Mouse (Mus musculus) splenic B cell, adult 2 months (primary cell): ENCODE measurements around the gene Ccdc187.

Experiments used
- DNase-seq: peaks from one replicate; pipeline ENCODE4 v3.0.0-alpha.2; 2011; ENCODE audit warnings: low read depth, low spot score
- H3K27me3 ChIP-seq: 2 replicates; pipeline ENCODE4 v1.6.1; 2012; ENCODE audit warnings: mild to moderate bottlenecking, low read length, moderate library complexity, mixed read lengths; ENCODE audit not compliant: control insufficient read depth, poor library complexity, insufficient read depth, severe bottlenecking
- H3K36me3 ChIP-seq: 2 replicates; pipeline ENCODE4 v1.6.1; 2012; ENCODE audit warnings: mild to moderate bottlenecking, low read length, moderate library complexity, mixed read lengths; ENCODE audit not compliant: control insufficient read depth, poor library complexity, insufficient read depth, severe bottlenecking

Gene Ccdc187

DNA sequence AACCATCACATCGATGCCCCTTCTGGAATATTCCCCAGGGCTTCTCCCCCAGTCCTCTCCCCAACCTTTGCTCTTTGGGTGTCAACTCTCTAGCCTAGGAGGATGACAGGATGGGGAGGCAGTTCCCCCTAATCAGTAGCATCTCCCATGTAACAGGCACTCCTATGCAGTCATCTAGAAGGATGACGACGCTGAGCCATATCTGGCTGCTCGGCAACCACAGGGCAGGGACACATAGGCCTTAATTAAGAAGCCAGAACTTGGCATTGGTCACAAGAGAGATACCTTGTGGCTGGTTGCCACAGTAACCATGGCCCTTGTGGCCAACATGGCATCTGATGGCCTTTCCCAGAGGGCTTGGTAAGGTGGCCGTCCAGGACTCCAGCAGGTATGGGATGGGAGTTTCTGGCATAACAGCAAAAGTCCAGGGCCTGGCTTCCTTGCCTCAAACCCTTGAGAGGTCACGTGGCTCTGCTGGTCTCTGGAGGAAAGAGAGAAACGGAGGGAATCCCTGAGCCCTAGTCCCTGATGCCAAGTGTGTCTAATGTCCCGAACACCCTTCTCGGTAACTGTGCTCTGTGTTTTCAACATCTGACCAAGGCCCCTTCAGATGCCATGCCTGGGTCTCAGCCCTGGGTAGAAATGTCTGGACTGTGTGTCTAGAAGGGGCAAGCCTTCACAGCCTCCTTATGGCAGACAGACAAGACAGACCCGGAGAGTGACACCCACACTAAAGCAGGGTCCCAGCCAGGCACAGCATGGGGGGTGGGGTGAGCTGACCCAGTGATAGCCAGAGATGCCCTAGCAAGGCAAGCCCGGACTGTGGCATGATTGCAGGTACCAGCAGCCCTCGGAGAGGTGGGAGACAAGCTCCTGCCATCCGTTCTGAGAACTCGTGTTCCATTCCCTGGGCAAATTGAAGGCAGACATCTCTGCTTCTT, 26.2 kb upstream of the Ccdc187 start:
- no peaks in the 10 kb centered on the region for H3K36me3 ChIP-seq
- DNase-seq: no peak

GRCm38 (mm10) chr2:26319519-26320244, 25.3 kb upstream of the Ccdc187 start:
- H3K36me3 ChIP-seq: no peaks in the 10 kb centered on the region
- no peak for DNase-seq
- H3K27me3 ChIP-seq: no peaks in the 10 kb centered on the region

More for the DNA sequence above, 26.2 kb upstream of the Ccdc187 start:
- H3K27me3 ChIP-seq: no peaks in the 10 kb centered on the region

DNA sequence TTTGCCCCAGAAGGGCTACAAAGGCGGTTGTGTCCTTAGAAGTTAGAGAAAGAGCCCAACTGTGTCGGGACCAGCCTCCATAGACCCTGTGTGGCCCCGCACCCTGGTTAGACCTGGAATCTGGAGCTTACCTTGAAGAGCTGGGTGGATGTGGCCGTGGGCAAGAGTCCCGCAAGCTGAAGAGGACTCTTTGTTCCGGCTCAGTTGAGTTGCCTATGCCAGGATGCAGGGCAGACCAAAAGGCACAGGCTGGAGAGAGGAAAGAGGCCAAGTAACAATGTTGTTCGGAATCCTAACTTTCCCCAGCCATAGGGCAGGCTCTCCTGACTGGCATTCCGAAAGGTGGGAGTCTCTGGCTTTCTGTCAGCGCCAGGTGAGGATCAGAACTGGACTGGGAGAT, 24.8 kb upstream of the Ccdc187 start:
- H3K36me3 ChIP-seq: no peaks in the 10 kb centered on the region
- no peaks in the 10 kb centered on the region for H3K27me3 ChIP-seq
- DNase-seq: no peak

GRCm38 (mm10) chr2:26317991-26318672, 23.8 kb upstream of the Ccdc187 start:
- no peak for DNase-seq
- H3K27me3 ChIP-seq: no peaks in the 10 kb centered on the region
- no peaks in the 10 kb centered on the region for H3K36me3 ChIP-seq

DNA sequence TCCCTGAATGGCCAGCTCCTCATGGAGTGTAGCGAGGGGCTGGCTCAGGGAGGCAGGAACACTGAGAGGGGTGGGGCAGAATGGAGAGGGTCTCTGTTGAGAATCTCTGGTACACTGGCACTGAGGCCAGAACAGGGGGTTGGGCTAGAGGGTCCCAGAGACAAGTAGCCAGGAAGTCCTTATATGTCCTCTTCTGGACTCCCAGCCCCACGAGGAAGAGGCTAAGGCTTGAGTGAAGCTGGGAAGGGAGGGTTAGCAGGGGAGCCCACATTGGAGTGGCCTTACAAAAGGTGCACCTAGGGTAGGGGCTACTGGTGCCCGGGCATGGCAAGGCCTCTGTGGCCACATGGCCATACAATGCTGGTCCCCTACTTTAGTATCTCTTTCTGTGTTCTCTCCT, 23.0 kb upstream of the Ccdc187 start:
- Histone ChIP-seq H3K27me3 (no peaks in the 10 kb centered on the region), H3K36me3 (no peaks in the 10 kb centered on the region)
- DNase-seq: no peak

DNA sequence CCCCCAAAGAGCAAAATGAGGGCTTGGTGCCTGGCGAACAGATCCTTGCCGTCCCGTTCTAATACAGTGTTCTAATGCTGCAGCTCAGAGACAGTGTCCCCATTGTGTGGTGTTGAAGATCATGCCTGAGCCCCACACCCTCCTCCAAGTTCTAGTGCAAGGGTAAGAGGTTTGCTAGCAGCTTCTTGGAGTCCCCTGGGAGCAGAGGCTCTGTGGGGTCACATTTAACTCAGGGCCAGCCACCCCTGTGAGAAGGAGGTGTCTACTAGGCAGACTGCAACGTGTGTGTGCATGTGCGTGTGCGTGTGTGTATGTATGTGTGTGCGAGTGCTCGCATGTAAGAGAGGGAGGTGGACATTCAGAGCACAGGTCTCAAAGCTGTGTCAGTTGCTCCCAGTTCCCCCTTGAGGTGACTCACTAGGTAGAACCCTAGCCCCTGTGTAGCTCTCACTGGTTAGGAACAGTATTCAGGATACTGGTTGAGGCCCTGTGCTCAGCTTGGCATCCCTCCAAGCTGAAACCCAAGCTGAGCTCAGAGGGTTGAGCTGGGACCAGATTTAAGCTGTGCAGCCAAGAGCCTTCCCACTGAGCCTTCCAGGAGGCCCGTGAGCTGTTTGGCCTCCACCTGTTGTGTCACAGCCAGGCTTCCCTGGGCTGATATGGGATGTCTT, 22.4 kb upstream of the Ccdc187 start:
- peak; percentile 18 for DNase-seq
- Histone ChIP-seq H3K27me3 (no peaks in the 10 kb centered on the region), H3K36me3 (no peaks in the 10 kb centered on the region)

GRCm38 (mm10) chr2:26315925-26316311, 21.6 kb upstream of the Ccdc187 start:
- DNase-seq: no peak
- no peaks in the 10 kb centered on the region for H3K36me3 ChIP-seq
- no peaks in the 10 kb centered on the region for H3K27me3 ChIP-seq

- H3K36me3 ChIP-seq: no peaks in the 10 kb centered on the region
- H3K27me3 ChIP-seq: no peaks in the 10 kb centered on the region
- DNase-seq: peak; percentile 77
Measured at GRCm38 (mm10) chr2:26315072-26315924, 20.9 kb upstream of the Ccdc187 start, which contains the start of gene Gpsm1. TSS of gene Gpsm1 (plus strand) at chr2:26315515.

DNA sequence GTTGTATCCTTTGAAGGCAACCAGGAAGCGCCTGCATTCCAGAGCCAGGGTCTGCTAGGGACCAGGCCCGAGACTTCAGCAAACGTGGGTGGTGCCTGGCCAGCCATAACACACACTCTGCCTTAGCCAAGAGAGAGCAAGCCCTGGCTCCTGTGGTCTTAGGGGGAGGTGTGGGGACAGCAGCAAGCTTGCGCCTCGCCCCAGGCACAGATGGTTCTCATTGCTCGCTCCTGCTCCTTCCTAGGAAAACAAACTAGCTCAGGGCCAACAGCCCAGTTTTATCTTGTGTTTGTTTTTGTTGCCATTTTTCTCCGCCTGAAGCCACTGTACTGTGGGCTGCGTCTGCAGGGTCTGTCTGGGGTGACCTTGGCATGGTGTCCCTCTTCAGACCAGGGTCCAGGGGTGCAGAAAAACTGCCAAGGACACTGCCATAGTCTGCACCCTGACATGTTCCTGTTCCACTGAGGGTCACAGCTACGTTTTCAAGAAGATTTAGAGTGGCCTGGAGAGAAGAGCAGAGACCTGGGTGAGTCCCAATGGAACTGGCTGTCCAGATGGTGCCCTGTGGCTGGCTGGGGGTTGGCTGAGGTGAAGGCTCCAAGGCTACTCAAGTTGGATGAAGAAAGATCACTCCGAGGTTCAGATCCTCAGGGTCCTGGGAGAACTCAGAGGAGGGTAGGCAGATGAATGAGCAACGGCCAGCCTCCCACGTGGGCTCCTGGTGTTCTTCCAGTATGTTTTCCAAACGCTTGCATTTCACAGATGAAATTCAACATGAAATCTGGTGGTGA, 20.1 kb upstream of the Ccdc187 start:
- Histone ChIP-seq H3K36me3 (no peaks in the 10 kb centered on the region), H3K27me3 (no peaks in the 10 kb centered on the region)
- no peak for DNase-seq

GRCm38 (mm10) chr2:26313394-26313793, 19.0 kb upstream of the Ccdc187 start:
- H3K36me3 ChIP-seq: no peaks in the 10 kb centered on the region
- no peak for DNase-seq
- H3K27me3 ChIP-seq: no peaks in the 10 kb centered on the region

DNA sequence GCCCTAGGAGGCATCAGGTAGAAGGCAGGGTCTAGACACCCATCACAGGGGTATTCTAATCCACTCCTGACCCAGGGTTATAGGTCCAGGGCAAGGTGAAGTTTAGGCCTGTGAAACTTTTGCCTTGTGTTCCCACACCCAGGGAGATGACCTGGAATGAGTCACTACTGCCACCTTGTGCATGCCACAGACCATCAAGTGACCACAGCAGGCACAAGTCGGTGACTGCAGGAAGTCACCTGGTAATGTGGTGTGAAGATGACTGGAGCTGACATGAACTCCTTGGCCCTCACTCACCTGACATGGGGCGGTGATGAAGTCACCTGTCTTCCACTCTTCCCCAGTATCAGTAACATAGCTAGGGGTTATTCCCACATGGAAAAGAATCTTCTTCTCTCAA, 18.5 kb upstream of the Ccdc187 start:
- peak; percentile 48 for DNase-seq

GRCm38 (mm10) chr2:26311936-26312335, 17.6 kb upstream of the Ccdc187 start:
- H3K27me3 ChIP-seq: no peaks in the 10 kb centered on the region
- H3K36me3 ChIP-seq: no peaks in the 10 kb centered on the region
- DNase-seq: no peak

More for the DNA sequence above, 18.5 kb upstream of the Ccdc187 start:
- H3K27me3 ChIP-seq: no peaks in the 10 kb centered on the region
- no peaks in the 10 kb centered on the region for H3K36me3 ChIP-seq

DNA sequence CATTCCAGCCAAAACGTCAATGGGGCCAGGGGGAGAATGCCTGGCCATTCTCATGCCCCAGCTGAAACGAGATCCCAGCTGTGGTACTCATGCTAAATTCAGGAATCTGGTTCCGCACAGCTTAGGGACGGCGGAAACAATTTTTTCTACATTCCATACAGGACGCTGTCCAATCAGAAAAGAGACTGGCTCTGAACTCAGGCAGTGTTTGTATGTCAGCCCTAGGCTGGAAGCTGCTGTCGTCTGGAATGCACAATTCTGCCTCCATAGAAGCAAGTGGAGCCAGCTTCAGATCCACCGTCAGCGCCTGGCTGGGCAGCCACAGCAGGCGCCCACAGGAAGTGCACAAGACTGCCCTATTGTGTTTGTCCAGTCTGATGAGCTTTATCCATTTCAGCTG, 15.4 kb upstream of the Ccdc187 start:
- Histone ChIP-seq H3K27me3 (no peaks in the 10 kb centered on the region), H3K36me3 (no peaks in the 10 kb centered on the region)
- no peak for DNase-seq
